Mouse (Mus musculus): Measurements from ENCODE around the gene Gm37419. TPM values are rescaled to one million over a fixed set of nuclear protein-coding genes. Genes with fewer than 3 reads are reported as not detected.

Gm37419 gene
- total RNA-seq, 1 experiment from 2014 or later: not detected

- ATAC-seq (replicated peaks in 1 of 2; ENCODE audit: insufficient read depth in 1 of 2, low FRiP score in 2 of 2, low TSS enrichment in 1 of 2, low read depth in 1 of 2, poor library complexity in 2 of 2, severe bottlenecking in 2 of 2): no peak
Measured at GRCm38 (mm10) chr16:23973635-23974367, 14.5 kb upstream of the Gm37419 start.

GRCm38 (mm10) chr16:23976196-23976595 is 12.1 kb upstream of the Gm37419 start:
- no peak for ATAC-seq (replicated peaks in 1 of 2; ENCODE audit: insufficient read depth in 1 of 2, low FRiP score in 2 of 2, low TSS enrichment in 1 of 2, low read depth in 1 of 2, poor library complexity in 2 of 2, severe bottlenecking in 2 of 2)

- ATAC-seq (replicated peaks in 1 of 2; ENCODE audit: insufficient read depth in 1 of 2, low FRiP score in 2 of 2, low TSS enrichment in 1 of 2, low read depth in 1 of 2, poor library complexity in 2 of 2, severe bottlenecking in 2 of 2): no peak
Measured at GRCm38 (mm10) chr16:23977732-23978131, 10.6 kb upstream of the Gm37419 start.

- no peak for ATAC-seq (replicated peaks in 1 of 2; ENCODE audit: insufficient read depth in 1 of 2, low FRiP score in 2 of 2, low TSS enrichment in 1 of 2, low read depth in 1 of 2, poor library complexity in 2 of 2, severe bottlenecking in 2 of 2)
Measured at GRCm38 (mm10) chr16:23978495-23978894, 9.8 kb upstream of the Gm37419 start.

GRCm38 (mm10) chr16:23979446-23979845 is 8.8 kb upstream of the Gm37419 start:
- no peak for ATAC-seq (replicated peaks in 1 of 2; ENCODE audit: insufficient read depth in 1 of 2, low FRiP score in 2 of 2, low TSS enrichment in 1 of 2, low read depth in 1 of 2, poor library complexity in 2 of 2, severe bottlenecking in 2 of 2)

GRCm38 (mm10) chr16:23980201-23980870 is 7.9 kb upstream of the Gm37419 start:
- no peak for ATAC-seq (replicated peaks in 1 of 2; ENCODE audit: insufficient read depth in 1 of 2, low FRiP score in 2 of 2, low TSS enrichment in 1 of 2, low read depth in 1 of 2, poor library complexity in 2 of 2, severe bottlenecking in 2 of 2)

GRCm38 (mm10) chr16:23980991-23981720 is 7.1 kb upstream of the Gm37419 start:
- no peak for ATAC-seq (replicated peaks in 1 of 2; ENCODE audit: insufficient read depth in 1 of 2, low FRiP score in 2 of 2, low TSS enrichment in 1 of 2, low read depth in 1 of 2, poor library complexity in 2 of 2, severe bottlenecking in 2 of 2)

GRCm38 (mm10) chr16:23981925-23982851 is 6.1 kb upstream of the Gm37419 start:
- ATAC-seq (replicated peaks in 1 of 2; ENCODE audit: insufficient read depth in 1 of 2, low FRiP score in 2 of 2, low TSS enrichment in 1 of 2, low read depth in 1 of 2, poor library complexity in 2 of 2, severe bottlenecking in 2 of 2): peak; percentile 59 to 60

- no peak for ATAC-seq (replicated peaks in 1 of 2; ENCODE audit: insufficient read depth in 1 of 2, low FRiP score in 2 of 2, low TSS enrichment in 1 of 2, low read depth in 1 of 2, poor library complexity in 2 of 2, severe bottlenecking in 2 of 2)
Measured at GRCm38 (mm10) chr16:23982891-23983588, 5.2 kb upstream of the Gm37419 start.

- peak; percentile 44 to 46 for ATAC-seq (replicated peaks in 1 of 2; ENCODE audit: insufficient read depth in 1 of 2, low FRiP score in 2 of 2, low TSS enrichment in 1 of 2, low read depth in 1 of 2, poor library complexity in 2 of 2, severe bottlenecking in 2 of 2)
Measured at GRCm38 (mm10) chr16:23984183-23984582, 4.1 kb upstream of the Gm37419 start.

GRCm38 (mm10) chr16:23984760-23985466 is 3.4 kb upstream of the Gm37419 start:
- no peak for ATAC-seq (replicated peaks in 1 of 2; ENCODE audit: insufficient read depth in 1 of 2, low FRiP score in 2 of 2, low TSS enrichment in 1 of 2, low read depth in 1 of 2, poor library complexity in 2 of 2, severe bottlenecking in 2 of 2)

GRCm38 (mm10) chr16:23985467-23985861 is 2.8 kb upstream of the Gm37419 start:
- no peak for ATAC-seq (replicated peaks in 1 of 2; ENCODE audit: insufficient read depth in 1 of 2, low FRiP score in 2 of 2, low TSS enrichment in 1 of 2, low read depth in 1 of 2, poor library complexity in 2 of 2, severe bottlenecking in 2 of 2)

- ATAC-seq (replicated peaks in 1 of 2; ENCODE audit: insufficient read depth in 1 of 2, low FRiP score in 2 of 2, low TSS enrichment in 1 of 2, low read depth in 1 of 2, poor library complexity in 2 of 2, severe bottlenecking in 2 of 2): no peak
Measured at GRCm38 (mm10) chr16:23986176-23986575, 2.1 kb upstream of the Gm37419 start.

- no peak for ATAC-seq (replicated peaks in 1 of 2; ENCODE audit: insufficient read depth in 1 of 2, low FRiP score in 2 of 2, low TSS enrichment in 1 of 2, low read depth in 1 of 2, poor library complexity in 2 of 2, severe bottlenecking in 2 of 2)
Measured at GRCm38 (mm10) chr16:23986871-23987270, 1.4 kb upstream of the Gm37419 start.

GRCm38 (mm10) chr16:23987341-23988156 is 733 bp upstream of the Gm37419 start:
- ATAC-seq (replicated peaks in 1 of 2; ENCODE audit: insufficient read depth in 1 of 2, low FRiP score in 2 of 2, low TSS enrichment in 1 of 2, low read depth in 1 of 2, poor library complexity in 2 of 2, severe bottlenecking in 2 of 2): no peak

GRCm38 (mm10) chr16:23988157-23988465 is 171 bp upstream of the Gm37419 start:
- no peak for ATAC-seq (replicated peaks in 1 of 2; ENCODE audit: insufficient read depth in 1 of 2, low FRiP score in 2 of 2, low TSS enrichment in 1 of 2, low read depth in 1 of 2, poor library complexity in 2 of 2, severe bottlenecking in 2 of 2)
